Mouse (Mus musculus): ENCODE measurements around the gene Enox2.

GRCm38 (mm10) chrX:49279918-49280586, 8.0 kb downstream of the Enox2 start:
- TF ChIP-seq CTCF (IDR thresholded peaks at IDR 0.05; ENCODE audit: control insufficient read depth, insufficient read depth, insufficient read length): no peak
- TF ChIP-seq MAX (IDR thresholded peaks at IDR 0.05): no peak
- TF ChIP-seq USF1 (IDR thresholded peaks at IDR 0.05; ENCODE audit: low read depth): no peak
- TF ChIP-seq CEBPB (IDR thresholded peaks at IDR 0.05; ENCODE audit: low read depth): no peak
- TF ChIP-seq MYOD1 (IDR thresholded peaks at IDR 0.05; ENCODE audit: control insufficient read depth, insufficient read length, low read depth): no peak

Data from C2C12 (cell line).